ENCODE assay signal across 9 mouse cellular contexts in the genomic region with DNA sequence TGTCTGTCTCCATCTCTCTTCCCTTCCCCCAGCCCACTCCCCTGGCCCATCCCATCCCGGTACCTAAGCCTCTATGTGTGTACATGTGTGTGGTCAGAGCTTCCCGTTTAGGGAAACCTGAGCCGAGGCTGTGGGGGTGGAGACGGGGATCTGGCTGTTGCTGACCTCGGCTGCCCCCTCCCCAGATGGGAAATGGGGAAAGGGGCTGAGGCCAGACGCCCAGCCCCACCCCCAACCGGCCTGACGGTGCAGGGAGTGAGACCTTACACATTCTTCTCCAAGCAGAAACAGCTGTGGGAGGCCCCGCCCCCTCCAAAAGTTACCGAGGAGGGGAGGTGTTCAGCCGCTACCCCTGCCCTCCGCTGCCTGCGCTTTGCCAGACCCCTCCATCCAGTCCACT. TPM values are rescaled to one million over a fixed set of nuclear protein-coding genes. Genes with fewer than 3 reads are reported as not detected.
A peak's percentile ranks its signal among the peaks of the same experiment; 100 is the strongest.
DNase-seq lines count a peak whose midpoint lies in the region; ATAC-seq lines count a peak whose summit lies in the region.
"Had no signal": no experiment of that assay in that cellular context is flagged by ENCODE, and none has a peak within 500 bp of the region (broad histone marks: within the 10 kb centered on the region; RNA-seq: fewer than 3 reads in every experiment).

No protein-coding gene starts in this region.

- ATAC-seq in intestine, embryonic 15.5 days, result no peak
- ATAC-seq in midbrain, embryonic 13.5 days, result no peak

- WGBS in intestine, embryonic 15.5 days, result 8% methylated on average over 13 of the region's 13 CpGs
- WGBS in midbrain, embryonic 13.5 days, result 4% methylated on average over 12 of the region's 13 CpGs

- peaks cover 16% of the 10 kb centered on the region for H3K4me1 ChIP-seq in intestine, embryonic 15.5 days (replicated peaks)
- peaks cover 38% of the 10 kb centered on the region for H3K4me1 ChIP-seq in midbrain, embryonic 13.5 days (replicated peaks)

- H3K27ac ChIP-seq in intestine, embryonic 15.5 days, result peak overlapping the region; percentile 81
- H3K27ac ChIP-seq in midbrain, embryonic 13.5 days, result 0 out of 2 replicates have a peak overlapping the region, but pooled peaks have one; percentile 16

- peak; percentile 35 for DNase-seq in adrenal gland, postnatal 14 days
- no peak for DNase-seq in adrenal gland, adult 8-10 months
- DNase-seq in urinary bladder, postnatal 4 days (ENCODE audit: low spot score in 2 of 2), result peak; percentile 53 to 70
- no peak for DNase-seq in urinary bladder, postnatal 36 days (ENCODE audit: low spot score in 2 of 2)
- no peak for DNase-seq in adipocyte (ENCODE audit: low spot score)
- DNase-seq in spleen, postnatal 4 days (ENCODE audit: low spot score in 2 of 2), result no peak

- H3K36me3 ChIP-seq in intestine, embryonic 15.5 days, result 0 out of 2 replicates have a peak, but pooled peaks cover under 1% of the 10 kb centered on the region
- peaks cover 8% of the 10 kb centered on the region; the same call in 1 of the 2 replicates for H3K36me3 ChIP-seq in midbrain, embryonic 13.5 days

- no peaks in the 10 kb centered on the region for H3K9me3 ChIP-seq in intestine, embryonic 15.5 days
- H3K9me3 ChIP-seq in midbrain, embryonic 13.5 days, result no peaks in the 10 kb centered on the region

- H3K27me3 ChIP-seq in intestine, embryonic 15.5 days (replicated peaks), result no peaks in the 10 kb centered on the region
- no peaks in the 10 kb centered on the region for H3K27me3 ChIP-seq in midbrain, embryonic 13.5 days

- H3K4me2 ChIP-seq in intestine, embryonic 15.5 days (replicated peaks), result peak overlapping the region; percentile 88
- H3K4me2 ChIP-seq in midbrain, embryonic 13.5 days (replicated peaks), result peak overlapping the region; percentile 90

- H3K9ac ChIP-seq in intestine, embryonic 15.5 days, result peak overlapping the region; percentile 39
- H3K9ac ChIP-seq in midbrain, embryonic 13.5 days (replicated peaks), result peak overlapping the region; percentile 86

- peak overlapping the region; percentile 76 for H3K4me3 ChIP-seq in intestine, embryonic 15.5 days (replicated peaks)
- peak overlapping the region; percentile 75 for H3K4me3 ChIP-seq in midbrain, embryonic 13.5 days (replicated peaks)
- H3K4me3 ChIP-seq: erythroblast, embryonic 14.5 days had no signal

RNA-seq across cellular contexts. Expression of gene Dact3, which starts 1.5 kb away (rescaled TPM):
- 2.6 and 4.1 TPM in 2 replicates for total RNA-seq in adrenal gland, postnatal 14 days (2021)
- total RNA-seq in adrenal gland, adult 8-10 months (2022), result 1 to 10 TPM; 4.2 to 5.9 (median 4.6) TPM
- polyA plus RNA-seq in intestine, embryonic 15.5 days (2015; fragmentation: Nextera tagmentation; extraction: Ambion mirVana), result 3.1 and 3.2 TPM in 2 replicates
- 2.8 and 2.9 TPM in 2 replicates for polyA plus RNA-seq in midbrain, embryonic 13.5 days (2015; fragmentation: Nextera tagmentation; extraction: Ambion mirVana)

RNA-seq across cellular contexts. Expression of gene Gng8, which starts 15.0 kb away (rescaled TPM):
- total RNA-seq in adrenal gland, postnatal 14 days (2021), result 0.59 and 0.60 TPM in 2 replicates
- total RNA-seq in adrenal gland, adult 8-10 months (2022), result 1 to 10 TPM in 1 of 4 experiments, under 1 TPM in 1, not detected in 2; 1.00 to 1.0 TPM
- 7.4 and 8.3 TPM in 2 replicates for polyA plus RNA-seq in intestine, embryonic 15.5 days (2015; fragmentation: Nextera tagmentation; extraction: Ambion mirVana)
- 23.4 and 30.8 TPM in 2 replicates for polyA plus RNA-seq in midbrain, embryonic 13.5 days (2015; fragmentation: Nextera tagmentation; extraction: Ambion mirVana)
- polyA plus RNA-seq: erythroblast, embryonic 14.5 days had no signal

RNA-seq across cellular contexts. Expression of gene Ptgir, which starts 29.7 kb away (rescaled TPM):
- 1.2 and 2.6 TPM in 2 replicates for total RNA-seq in adrenal gland, postnatal 14 days (2021)
- total RNA-seq in adrenal gland, adult 8-10 months (2022), result 1 to 10 TPM; 2.4 to 3.3 (median 2.6) TPM
- 2.8 and 3.0 TPM in 2 replicates for polyA plus RNA-seq in intestine, embryonic 15.5 days (2015; fragmentation: Nextera tagmentation; extraction: Ambion mirVana)
- polyA plus RNA-seq in midbrain, embryonic 13.5 days (2015; fragmentation: Nextera tagmentation; extraction: Ambion mirVana), result 0.41 and 0.54 TPM in 2 replicates

RNA-seq across cellular contexts. Expression of gene Prkd2, which starts 33.9 kb away (rescaled TPM):
- total RNA-seq in adrenal gland, postnatal 14 days (2021), result 25.0 and 35.4 TPM in 2 replicates
- total RNA-seq in adrenal gland, adult 8-10 months (2022), result 10 to 100 TPM; 17.0 to 27.1 (median 20.9) TPM
- polyA plus RNA-seq in intestine, embryonic 15.5 days (2015; fragmentation: Nextera tagmentation; extraction: Ambion mirVana), result 9.7 and 12.5 TPM in 2 replicates
- polyA plus RNA-seq in midbrain, embryonic 13.5 days (2015; fragmentation: Nextera tagmentation; extraction: Ambion mirVana), result 6.4 and 6.6 TPM in 2 replicates

RNA-seq across cellular contexts. Expression of gene Calm3, which starts 47.3 kb away (rescaled TPM):
- total RNA-seq in adrenal gland, postnatal 14 days (2021), result 222 and 231 TPM in 2 replicates
- total RNA-seq in adrenal gland, adult 8-10 months (2022), result 100 to 1,000 TPM; 278 to 314 (median 294) TPM
- 137 and 140 TPM in 2 replicates for polyA plus RNA-seq in intestine, embryonic 15.5 days (2015; fragmentation: Nextera tagmentation; extraction: Ambion mirVana)
- 297 and 325 TPM in 2 replicates for polyA plus RNA-seq in midbrain, embryonic 13.5 days (2015; fragmentation: Nextera tagmentation; extraction: Ambion mirVana)

Comparison
In these comparisons a context has a peak if more than half of its experiments do, and no peak if none do; other contexts are left out.
1. DNase-seq: peak in adrenal gland, postnatal 14 days (single experiment) and urinary bladder, postnatal 4 days (2 of 2); none in adrenal gland, adult 8-10 months (single experiment), urinary bladder, postnatal 36 days (0 of 2), adipocyte (single experiment) and spleen, postnatal 4 days (0 of 2).